9 mouse cellular contexts compared by ENCODE assay signal in genomic region chr10:123254299-123254698, GRCm38 (mm10). TPM values are rescaled to one million over a fixed set of nuclear protein-coding genes. Genes with fewer than 3 reads are reported as not detected.
DNase-seq lines count a peak whose midpoint lies in the region; ATAC-seq and TF ChIP-seq lines count a peak whose summit lies in the region.
"Had no signal": no experiment of that assay in that cellular context is flagged by ENCODE, and none has a peak within 500 bp of the region (broad histone marks: within the 10 kb centered on the region; RNA-seq: fewer than 3 reads in every experiment).

No protein-coding gene starts in this region.

- no peak overlapping the region for H3K4me2 ChIP-seq in forebrain, embryonic 16.5 days (ENCODE audit: low read length)
- H3K4me2 ChIP-seq in forebrain, embryonic 12.5 days: no peak overlapping the region
- H3K4me2 ChIP-seq in limb, embryonic 11.5 days (ENCODE audit: low read depth, severe bottlenecking): no peak overlapping the region
- no peak overlapping the region for H3K4me2 ChIP-seq in embryonic facial prominence, embryonic 14.5 days (ENCODE audit: low read depth, low read length)
- H3K4me2 ChIP-seq: embryonic facial prominence, embryonic 13.5 days had no signal

- TF ChIP-seq CTCF in E14TG2a.4 (conservative IDR thresholded peaks at IDR 0.05; ENCODE audit: low read length): peak; percentile 82

- H3K4me3 ChIP-seq in forebrain, embryonic 16.5 days (replicated peaks; ENCODE audit: low read length): no peak overlapping the region
- no peak overlapping the region for H3K4me3 ChIP-seq in forebrain, embryonic 12.5 days (replicated peaks)
- no peak overlapping the region for H3K4me3 ChIP-seq in limb, embryonic 11.5 days (ENCODE audit: low read depth, low read length)
- no peak overlapping the region for H3K4me3 ChIP-seq in limb, embryonic 10.5 days
- no peak overlapping the region for H3K4me3 ChIP-seq in E14TG2a.4 (replicated peaks; ENCODE audit: low read length)
- H3K4me3 ChIP-seq in embryonic facial prominence, embryonic 14.5 days (ENCODE audit: low read depth, low read length): no peak overlapping the region
- H3K4me3 ChIP-seq: embryonic facial prominence, embryonic 13.5 days had no signal

- H3K9me3 ChIP-seq in forebrain, embryonic 16.5 days (ENCODE audit: control insufficient read depth, low read length): no peaks in the 10 kb centered on the region
- no peaks in the 10 kb centered on the region for H3K9me3 ChIP-seq in forebrain, embryonic 12.5 days
- no peaks in the 10 kb centered on the region for H3K9me3 ChIP-seq in limb, embryonic 11.5 days (ENCODE audit: control insufficient read depth, low read length)
- no peaks in the 10 kb centered on the region for H3K9me3 ChIP-seq in limb, embryonic 10.5 days (replicated peaks)
- no peaks in the 10 kb centered on the region for H3K9me3 ChIP-seq in E14TG2a.4 (ENCODE audit: low read length)
- H3K9me3 ChIP-seq in embryonic facial prominence, embryonic 14.5 days (ENCODE audit: control insufficient read depth, low read length): no peaks in the 10 kb centered on the region
- H3K9me3 ChIP-seq: embryonic facial prominence, embryonic 13.5 days had no signal

- no peaks in the 10 kb centered on the region for H3K4me1 ChIP-seq in forebrain, embryonic 16.5 days (replicated peaks; ENCODE audit: control insufficient read depth, insufficient read depth, low read length)
- peaks cover 3% of the 10 kb centered on the region; the same call in 1 of the 2 replicates for H3K4me1 ChIP-seq in forebrain, embryonic 12.5 days
- H3K4me1 ChIP-seq in limb, embryonic 11.5 days (ENCODE audit: control insufficient read depth, insufficient read depth, low read length): no peaks in the 10 kb centered on the region
- H3K4me1 ChIP-seq in limb, embryonic 10.5 days: no peaks in the 10 kb centered on the region
- peaks cover 2% of the 10 kb centered on the region; the same call in 1 of the 2 replicates for H3K4me1 ChIP-seq in E14TG2a.4 (replicated peaks; ENCODE audit: low read depth, low read length)
- H3K4me1 ChIP-seq in embryonic facial prominence, embryonic 14.5 days (ENCODE audit: control insufficient read depth, insufficient read depth, low read length): no peaks in the 10 kb centered on the region

- DNase-seq in limb, embryonic 11.5 days (ENCODE audit: low spot score): peak; percentile 33
- no peak for DNase-seq in limb, embryonic 10.5 days (ENCODE audit: low spot score)
- peak; percentile 49 for DNase-seq in embryonic facial prominence, embryonic 14.5 days (ENCODE audit: low spot score)
- no peak for DNase-seq in spleen, postnatal 14 days (ENCODE audit: low spot score in 2 of 2)
- no peak for DNase-seq in ovary, postnatal 10 days (ENCODE audit: low spot score)

- H3K9ac ChIP-seq in forebrain, embryonic 16.5 days (replicated peaks; ENCODE audit: low read depth, low read length): no peak overlapping the region
- no peak overlapping the region for H3K9ac ChIP-seq in forebrain, embryonic 12.5 days
- no peak overlapping the region for H3K9ac ChIP-seq in limb, embryonic 11.5 days (ENCODE audit: low read length)
- H3K9ac ChIP-seq in embryonic facial prominence, embryonic 14.5 days (ENCODE audit: low read depth, low read length): no peak overlapping the region
- H3K9ac ChIP-seq: embryonic facial prominence, embryonic 13.5 days had no signal

- H3K36me3 ChIP-seq in forebrain, embryonic 16.5 days (ENCODE audit: control insufficient read depth, insufficient read depth): no peaks in the 10 kb centered on the region
- H3K36me3 ChIP-seq in forebrain, embryonic 12.5 days (replicated peaks): no peaks in the 10 kb centered on the region
- H3K36me3 ChIP-seq in limb, embryonic 11.5 days (ENCODE audit: control insufficient read depth, insufficient read depth, low read length): no peaks in the 10 kb centered on the region
- H3K36me3 ChIP-seq in limb, embryonic 10.5 days: no peaks in the 10 kb centered on the region
- no peaks in the 10 kb centered on the region for H3K36me3 ChIP-seq in E14TG2a.4 (ENCODE audit: insufficient read depth, low read length)
- H3K36me3 ChIP-seq in embryonic facial prominence, embryonic 14.5 days (ENCODE audit: control insufficient read depth, insufficient read depth, low read length): no peaks in the 10 kb centered on the region
- H3K36me3 ChIP-seq: embryonic facial prominence, embryonic 13.5 days had no signal

- ATAC-seq in forebrain, embryonic 16.5 days: 0 out of 2 replicates have a peak, but pooled peaks have one; percentile 33
- no peak for ATAC-seq in forebrain, embryonic 12.5 days (ENCODE audit: low FRiP score)
- no peak for ATAC-seq in limb, embryonic 11.5 days (ENCODE audit: insufficient number of reproducible peaks, low FRiP score, low TSS enrichment, low read depth)
- no peak for ATAC-seq in embryonic facial prominence, embryonic 14.5 days (ENCODE audit: low read depth)

- WGBS in forebrain, embryonic 16.5 days: 33% methylated on average over 5 of the region's 5 CpGs
- 45% methylated on average over 5 of the region's 5 CpGs for WGBS in forebrain, embryonic 12.5 days
- 34% methylated on average over 5 of the region's 5 CpGs for WGBS in limb, embryonic 11.5 days
- WGBS in limb, embryonic 10.5 days: 45% methylated on average over 5 of the region's 5 CpGs
- 31% methylated on average over 5 of the region's 5 CpGs for WGBS in embryonic facial prominence, embryonic 14.5 days

- H3K27ac ChIP-seq in forebrain, embryonic 16.5 days (ENCODE audit: low read length): no peak overlapping the region
- H3K27ac ChIP-seq in forebrain, embryonic 12.5 days: no peak overlapping the region
- no peak overlapping the region for H3K27ac ChIP-seq in limb, embryonic 11.5 days (replicated peaks; ENCODE audit: low read depth, low read length)
- no peak overlapping the region for H3K27ac ChIP-seq in limb, embryonic 10.5 days
- no peak overlapping the region for H3K27ac ChIP-seq in embryonic facial prominence, embryonic 14.5 days (replicated peaks; ENCODE audit: low read depth, low read length)
- H3K27ac ChIP-seq: embryonic facial prominence, embryonic 13.5 days had no signal

- H3K27me3 ChIP-seq in forebrain, embryonic 16.5 days (replicated peaks; ENCODE audit: control insufficient read depth, insufficient read depth, low read length): no peaks in the 10 kb centered on the region
- H3K27me3 ChIP-seq in forebrain, embryonic 12.5 days: no peaks in the 10 kb centered on the region
- no peaks in the 10 kb centered on the region for H3K27me3 ChIP-seq in limb, embryonic 11.5 days (ENCODE audit: control insufficient read depth, insufficient read depth, low read length)
- no peaks in the 10 kb centered on the region for H3K27me3 ChIP-seq in limb, embryonic 10.5 days (ENCODE audit: low read depth, poor library complexity, severe bottlenecking)
- peaks cover 3% of the 10 kb centered on the region; the same call in 1 of the 2 replicates for H3K27me3 ChIP-seq in E14TG2a.4 (ENCODE audit: insufficient read depth, low read length)
- no peaks in the 10 kb centered on the region for H3K27me3 ChIP-seq in embryonic facial prominence, embryonic 14.5 days (replicated peaks; ENCODE audit: control insufficient read depth, insufficient read depth, low read length)
- H3K27me3 ChIP-seq: embryonic facial prominence, embryonic 13.5 days had no signal

RNA-seq across cellular contexts. Expression of gene Fam19a2, which starts 9.5 kb away (rescaled TPM):
- polyA plus RNA-seq in forebrain, embryonic 16.5 days (2015; fragmentation: Nextera tagmentation; extraction: Ambion mirVana): 44.6 and 47.3 TPM in 2 replicates
- 9.3 and 10.2 TPM in 2 replicates for polyA plus RNA-seq in forebrain, embryonic 12.5 days (2016; fragmentation: Nextera tagmentation; extraction: Ambion mirVana)
- polyA plus RNA-seq in limb, embryonic 11.5 days (2014; fragmentation: Nextera tagmentation; extraction: Ambion mirVana): 2.1 and 2.5 TPM in 2 replicates
- polyA plus RNA-seq in limb, embryonic 10.5 days (2016; fragmentation: Nextera tagmentation; extraction: Ambion mirVana): 0.69 and 1.6 TPM in 2 replicates
- 2.9 and 4.3 TPM in 2 replicates for polyA plus RNA-seq in embryonic facial prominence, embryonic 14.5 days (2014; fragmentation: Nextera tagmentation; extraction: Ambion mirVana)

RNA-seq across cellular contexts. Expression of gene Usp15, which starts 57.5 kb away (rescaled TPM):
- polyA plus RNA-seq in forebrain, embryonic 16.5 days (2015; fragmentation: Nextera tagmentation; extraction: Ambion mirVana): 78.2 and 79.4 TPM in 2 replicates
- polyA plus RNA-seq in forebrain, embryonic 12.5 days (2016; fragmentation: Nextera tagmentation; extraction: Ambion mirVana): 69.0 and 74.3 TPM in 2 replicates
- 77.0 and 77.1 TPM in 2 replicates for polyA plus RNA-seq in limb, embryonic 11.5 days (2014; fragmentation: Nextera tagmentation; extraction: Ambion mirVana)
- 79.0 and 92.0 TPM in 2 replicates for polyA plus RNA-seq in limb, embryonic 10.5 days (2016; fragmentation: Nextera tagmentation; extraction: Ambion mirVana)
- 70.0 and 74.5 TPM in 2 replicates for polyA plus RNA-seq in embryonic facial prominence, embryonic 14.5 days (2014; fragmentation: Nextera tagmentation; extraction: Ambion mirVana)

Comparison
In these comparisons a context has a peak if more than half of its experiments do, and no peak if none do; other contexts are left out.
1. DNase-seq: peak in limb, embryonic 11.5 days (single experiment) and embryonic facial prominence, embryonic 14.5 days (single experiment); none in limb, embryonic 10.5 days (single experiment), spleen, postnatal 14 days (0 of 2) and ovary, postnatal 10 days (single experiment).